Mouse (Mus musculus): ENCODE data around the gene Icosl. TPM values are rescaled to one million over a fixed set of nuclear protein-coding genes. Genes with fewer than 3 reads are reported as not detected.

Icosl gene
- total and polyA plus RNA-seq, 3 experiments = not detected

GRCm38 (mm10) chr10:78129423-78129822 lies 60.3 kb downstream of the Icosl start:
- no peak for DNase-seq (ENCODE audit: low read depth, low spot score)
- Histone ChIP-seq H3K9me3 (replicated peaks; ENCODE audit: insufficient read depth, low read length) (no peaks in the 10 kb centered on the region), H3K4me1 (ENCODE audit: control insufficient read depth in 1 of 2, insufficient read depth in 2 of 2, low read length in 2 of 2) (peaks cover 0 to 3% of the 10 kb centered on the region in 2 experiments; a peak in 1 of 4 replicates), H3K4me3 (ENCODE audit: control insufficient read depth in 1 of 2, insufficient read depth in 1 of 2, low read depth in 2 of 2, low read length in 2 of 2) (no peak overlapping the region), H3K36me3 (ENCODE audit: control insufficient read depth in 1 of 2, insufficient read depth in 2 of 2, low read length in 2 of 2) (no peaks in the 10 kb centered on the region), H3K9ac (ENCODE audit: control insufficient read depth, low read depth, low read length, poor library complexity, severe bottlenecking) (no peak overlapping the region), H3K27ac (ENCODE audit: control insufficient read depth, low read depth, low read length) (no peak overlapping the region), H3K79me2 (ENCODE audit: control insufficient read depth, insufficient read depth, low read length, poor library complexity) (no peaks in the 10 kb centered on the region), H3K27me3 (ENCODE audit: control insufficient read depth in 1 of 2, insufficient read depth in 2 of 2, low read length in 2 of 2) (peaks cover 0 to 2% of the 10 kb centered on the region in 2 experiments; a peak in 2 of 4 replicates)
- no peak for TF ChIP-seq USF1 (IDR thresholded peaks at IDR 0.05; ENCODE audit: low read depth, low read length)
- no peak for TF ChIP-seq ZMIZ1 (IDR thresholded peaks at IDR 0.05; ENCODE audit: low read depth, low read length)
- TF ChIP-seq MXI1 (IDR thresholded peaks at IDR 0.05; ENCODE audit: low read depth, low read length) = no peak
- no peak for TF ChIP-seq UBTF (IDR thresholded peaks at IDR 0.05; ENCODE audit: borderline replicate concordance, insufficient read depth, low read depth, low read length)
- TF ChIP-seq RAD21 (IDR thresholded peaks at IDR 0.05; ENCODE audit: low read depth, low read length) = no peak
- no peak for TF ChIP-seq USF2 (IDR thresholded peaks at IDR 0.05; ENCODE audit: borderline replicate concordance in 1 of 2, insufficient read depth in 1 of 2, low read depth in 1 of 2, low read length in 2 of 2)
- TF ChIP-seq ZNF384 (IDR thresholded peaks at IDR 0.05; ENCODE audit: low read depth, low read length) = no peak
- no peak for TF ChIP-seq TAL1 (IDR thresholded peaks at IDR 0.05; ENCODE audit: low read length)
- TF ChIP-seq MAZ (IDR thresholded peaks at IDR 0.05; ENCODE audit: low read depth, low read length) = no peak
- TF ChIP-seq POLR2AphosphoS2 (IDR thresholded peaks at IDR 0.05; ENCODE audit: low read length) = no peak
- TF ChIP-seq HCFC1 (IDR thresholded peaks at IDR 0.05; ENCODE audit: low read depth, low read length) = no peak
- TF ChIP-seq NELFE (IDR thresholded peaks at IDR 0.05; ENCODE audit: low read depth, low read length) = no peak

- no peak for DNase-seq (ENCODE audit: low read depth, low spot score)
- no peak overlapping the region for H3K27ac ChIP-seq (ENCODE audit: control insufficient read depth, low read depth, low read length)
- TF ChIP-seq MAFK (IDR thresholded peaks at IDR 0.05; ENCODE audit: borderline replicate concordance, low read depth, low read length) (no peak), E2F4 (IDR thresholded peaks at IDR 0.05; ENCODE audit: borderline replicate concordance, low read depth, low read length) (no peak), ZKSCAN1 (IDR thresholded peaks at IDR 0.05; ENCODE audit: low read depth, low read length) (no peak), NELFE (IDR thresholded peaks at IDR 0.05; ENCODE audit: low read depth, low read length) (no peak), MAZ (IDR thresholded peaks at IDR 0.05; ENCODE audit: low read depth, low read length) (no peak), CTCF (IDR thresholded peaks at IDR 0.05 in 2 of 3, conservative IDR thresholded peaks at IDR 0.05 in 1 of 3; ENCODE audit: control insufficient read depth in 1 of 3, insufficient read depth in 1 of 3, low read depth in 2 of 3, low read length in 3 of 3, poor library complexity in 1 of 3, severe bottlenecking in 1 of 3) (no peak), ZMIZ1 (IDR thresholded peaks at IDR 0.05; ENCODE audit: low read depth, low read length) (no peak), USF1 (IDR thresholded peaks at IDR 0.05; ENCODE audit: low read depth, low read length) (no peak), RAD21 (IDR thresholded peaks at IDR 0.05; ENCODE audit: low read depth, low read length) (no peak)
- H3K4me1 ChIP-seq (ENCODE audit: control insufficient read depth in 1 of 2, insufficient read depth in 2 of 2, low read length in 2 of 2) = no peaks in the 10 kb centered on the region
- H3K9me3 ChIP-seq (replicated peaks; ENCODE audit: insufficient read depth, low read length) = no peaks in the 10 kb centered on the region
- peaks cover 0 to 2% of the 10 kb centered on the region in 2 experiments; a peak in 2 of 4 replicates for H3K27me3 ChIP-seq (ENCODE audit: control insufficient read depth in 1 of 2, insufficient read depth in 2 of 2, low read length in 2 of 2)
- no peaks in the 10 kb centered on the region for H3K79me2 ChIP-seq (ENCODE audit: control insufficient read depth, insufficient read depth, low read length, poor library complexity)
- no peak overlapping the region for H3K4me3 ChIP-seq (ENCODE audit: control insufficient read depth in 1 of 2, insufficient read depth in 1 of 2, low read depth in 2 of 2, low read length in 2 of 2)
- H3K9ac ChIP-seq (ENCODE audit: control insufficient read depth, low read depth, low read length, poor library complexity, severe bottlenecking) = no peak overlapping the region
- H3K36me3 ChIP-seq (ENCODE audit: control insufficient read depth in 1 of 2, insufficient read depth in 2 of 2, low read length in 2 of 2) = no peaks in the 10 kb centered on the region
These were observed 60.9 kb downstream of the Icosl start for GRCm38 (mm10) chr10:78129998-78130397.

Other genes starting within 250 kb of the Icosl start
- not detected in 2 replicates for gene Krtap10-4, start 242.2 kb upstream of the Icosl start, total RNA-seq (2012; rRNA removed)
- gene Krtap10-4, start 242.2 kb upstream of the Icosl start, polyA plus RNA-seq (2012; ENCODE audit: insufficient read depth in 1 of 2, insufficient read length in 2 of 2, low read depth in 1 of 2, low replicate concordance in 2 of 2, missing spikeins in 1 of 2) = not detected
- not detected in 2 replicates for gene Krtap10-10, start 233.4 kb upstream of the Icosl start, total RNA-seq (2012; rRNA removed)
- gene Krtap10-10, start 233.4 kb upstream of the Icosl start, polyA plus RNA-seq (2012; ENCODE audit: insufficient read depth in 1 of 2, insufficient read length in 2 of 2, low read depth in 1 of 2, low replicate concordance in 2 of 2, missing spikeins in 1 of 2) = not detected
- not detected in 2 replicates for gene Gm36176, start 222.5 kb upstream of the Icosl start, total RNA-seq (2012; rRNA removed)
- not detected for gene Gm36176, start 222.5 kb upstream of the Icosl start, polyA plus RNA-seq (2012; ENCODE audit: insufficient read depth in 1 of 2, insufficient read length in 2 of 2, low read depth in 1 of 2, low replicate concordance in 2 of 2, missing spikeins in 1 of 2)
- gene Gm10318, start 216.4 kb upstream of the Icosl start, total RNA-seq (2012; rRNA removed) = not detected in 2 replicates
- not detected for gene Gm10318, start 216.4 kb upstream of the Icosl start, polyA plus RNA-seq (2012; ENCODE audit: insufficient read depth in 1 of 2, insufficient read length in 2 of 2, low read depth in 1 of 2, low replicate concordance in 2 of 2, missing spikeins in 1 of 2)
- not detected in 2 replicates for gene Gm3285, start 207.3 kb upstream of the Icosl start, total RNA-seq (2012; rRNA removed)
- not detected for gene Gm3285, start 207.3 kb upstream of the Icosl start, polyA plus RNA-seq (2012; ENCODE audit: insufficient read depth in 1 of 2, insufficient read length in 2 of 2, low read depth in 1 of 2, low replicate concordance in 2 of 2, missing spikeins in 1 of 2)
- gene Lrrc3, start 166.8 kb upstream of the Icosl start, total RNA-seq (2012; rRNA removed) = 0.10 and 0.15 TPM in 2 replicates
- gene Lrrc3, start 166.8 kb upstream of the Icosl start, polyA plus RNA-seq (2012; ENCODE audit: insufficient read depth in 1 of 2, insufficient read length in 2 of 2, low read depth in 1 of 2, low replicate concordance in 2 of 2, missing spikeins in 1 of 2) = under 1 TPM in 1 of 2 experiments, not detected in 1; 0.74 TPM
- gene Trpm2, start 98.7 kb upstream of the Icosl start, total RNA-seq (2012; rRNA removed) = 5.7 and 7.8 TPM in 2 replicates
- gene Trpm2, start 98.7 kb upstream of the Icosl start, polyA plus RNA-seq (2012; ENCODE audit: insufficient read depth in 1 of 2, insufficient read length in 2 of 2, low read depth in 1 of 2, low replicate concordance in 2 of 2, missing spikeins in 1 of 2) = 10 to 100 TPM in 1 of 2 experiments, not detected in 1; 18.5 TPM
- gene 1810043G02Rik, start 90.8 kb upstream of the Icosl start, total RNA-seq (2012; rRNA removed) = 9.3 and 10.7 TPM in 2 replicates
- gene 1810043G02Rik, start 90.8 kb upstream of the Icosl start, polyA plus RNA-seq (2012; ENCODE audit: insufficient read depth in 1 of 2, insufficient read length in 2 of 2, low read depth in 1 of 2, low replicate concordance in 2 of 2, missing spikeins in 1 of 2) = 10 to 100 TPM in 1 of 2 experiments, not detected in 1; 15.6 TPM
- 84.8 and 165 TPM in 2 replicates for gene Pfkl, start 59.2 kb upstream of the Icosl start, total RNA-seq (2012; rRNA removed)
- 100 to 1,000 TPM in 1 of 2 experiments, not detected in 1; 267 TPM for gene Pfkl, start 59.2 kb upstream of the Icosl start, polyA plus RNA-seq (2012; ENCODE audit: insufficient read depth in 1 of 2, insufficient read length in 2 of 2, low read depth in 1 of 2, low replicate concordance in 2 of 2, missing spikeins in 1 of 2)
- not detected in 2 replicates for gene Dnmt3l, start 27.4 kb upstream of the Icosl start, total RNA-seq (2012; rRNA removed)
- gene Dnmt3l, start 27.4 kb upstream of the Icosl start, polyA plus RNA-seq (2012; ENCODE audit: insufficient read depth in 1 of 2, insufficient read length in 2 of 2, low read depth in 1 of 2, low replicate concordance in 2 of 2, missing spikeins in 1 of 2) = not detected
- gene Aire, start 25.7 kb upstream of the Icosl start, total RNA-seq (2012; rRNA removed) = not detected in 2 replicates
- under 1 TPM in 1 of 2 experiments, not detected in 1; 0.17 TPM for gene Aire, start 25.7 kb upstream of the Icosl start, polyA plus RNA-seq (2012; ENCODE audit: insufficient read depth in 1 of 2, insufficient read length in 2 of 2, low read depth in 1 of 2, low replicate concordance in 2 of 2, missing spikeins in 1 of 2)
- 44.8 and 50.6 TPM in 2 replicates for gene D10Jhu81e, start 100.5 kb downstream of the Icosl start, total RNA-seq (2012; rRNA removed)
- gene D10Jhu81e, start 100.5 kb downstream of the Icosl start, polyA plus RNA-seq (2012; ENCODE audit: insufficient read depth in 1 of 2, insufficient read length in 2 of 2, low read depth in 1 of 2, low replicate concordance in 2 of 2, missing spikeins in 1 of 2) = 10 to 100 TPM in 1 of 2 experiments, not detected in 1; 57.4 TPM
- 73.8 and 91.5 TPM in 2 replicates for gene Pwp2, start 115.8 kb downstream of the Icosl start, total RNA-seq (2012; rRNA removed)
- 10 to 100 TPM; 49.6 to 62.4 TPM for gene Pwp2, start 115.8 kb downstream of the Icosl start, polyA plus RNA-seq (2012; ENCODE audit: insufficient read depth in 1 of 2, insufficient read length in 2 of 2, low read depth in 1 of 2, low replicate concordance in 2 of 2, missing spikeins in 1 of 2)
- gene Trappc10, start 175.3 kb downstream of the Icosl start, total RNA-seq (2012; rRNA removed) = 26.0 and 26.1 TPM in 2 replicates
- gene Trappc10, start 175.3 kb downstream of the Icosl start, polyA plus RNA-seq (2012; ENCODE audit: insufficient read depth in 1 of 2, insufficient read length in 2 of 2, low read depth in 1 of 2, low replicate concordance in 2 of 2, missing spikeins in 1 of 2) = 10 to 100 TPM in 1 of 2 experiments, not detected in 1; 35.5 TPM

All from MEL (cell line).